Mouse (Mus musculus) monocyte, adult 5-6 weeks (primary cell): ENCODE measurements around the gene Arl14. TPM values are rescaled to one million over a fixed set of nuclear protein-coding genes. Genes with fewer than 3 reads are reported as not detected.
"Not testable (repeated sequence)": the region's sequence is repeated elsewhere in the genome, so short reads cannot be mapped to it uniquely, and the experiment has no call there.

Experiments used
- ATAC-seq: fragments of 153-309, 156-312 bp; replicated peaks from 2 replicates; pipeline ENCODE4 v1.8.0; 2017; ENCODE audit warnings: mild to moderate bottlenecking; ENCODE audit not compliant: low TSS enrichment, insufficient number of reproducible peaks, severe bottlenecking, poor library complexity, low FRiP score
- total RNA-seq: library from RNA; stranded (forward); fragments of 200-1000, 200-491, 200-594 nt; gene quantifications from 3 replicates; pipeline ENCODE4 v1.2.3, GENCODE M21; 2017

Arl14 gene
- total RNA-seq, 1 experiment from 2014 or later, result 0.86 TPM

GRCm38 (mm10) chr3:69253096-69253866, 31.1 kb downstream of the Arl14 start:
- no peak for ATAC-seq

GRCm38 (mm10) chr3:69254676-69255075, 32.5 kb downstream of the Arl14 start:
- no peak for ATAC-seq

GRCm38 (mm10) chr3:69257049-69257699, 35.0 kb downstream of the Arl14 start:
- ATAC-seq, result peak; percentile 71

- no peak for ATAC-seq
These were observed 40.9 kb downstream of the Arl14 start for GRCm38 (mm10) chr3:69263010-69263643.

- not testable (repeated sequence) for ATAC-seq
These were observed 42.1 kb downstream of the Arl14 start for GRCm38 (mm10) chr3:69264299-69264698.

- ATAC-seq, result no peak
These were observed 49.6 kb downstream of the Arl14 start for GRCm38 (mm10) chr3:69271812-69272211.

Other genes with a start within 250 kb of the Arl14 start
- gene Ift80, start 217.8 kb upstream of the Arl14 start, total RNA-seq, result 2.8 to 7.6 TPM (median 6.0 TPM) in 3 replicates
- gene Smc4, start 217.7 kb upstream of the Arl14 start, total RNA-seq, result 273 to 382 TPM (median 309 TPM) in 3 replicates
- 10.0 to 13.3 TPM (median 10.2 TPM) in 3 replicates for gene Trim59, start 177.7 kb upstream of the Arl14 start, total RNA-seq
- gene Kpna4, start 95.3 kb upstream of the Arl14 start, total RNA-seq, result 173 to 214 TPM (median 173 TPM) in 3 replicates
- 1.5 to 3.3 TPM (median 1.5 TPM) in 3 replicates for gene Ppm1l, start 94.4 kb downstream of the Arl14 start, total RNA-seq